In genomic region chr7:36678031-36678430, GRCm38 (mm10) we compare ENCODE assay signal across 23 mouse cellular contexts. TPM values are rescaled to one million over a fixed set of nuclear protein-coding genes. Genes with fewer than 3 reads are reported as not detected.
DNase-seq lines count a peak whose midpoint lies in the region; ATAC-seq and TF ChIP-seq lines count a peak whose summit lies in the region.
"Had no signal": no experiment of that assay in that cellular context is flagged by ENCODE, and none has a peak within 500 bp of the region (broad histone marks: within the 10 kb centered on the region; RNA-seq: fewer than 3 reads in every experiment).

No protein-coding gene starts in this region.

- H3K4me1 ChIP-seq in forebrain, embryonic 11.5 days (replicated peaks; ENCODE audit: control insufficient read depth, insufficient read depth, low read length) = peaks cover 11% of the 10 kb centered on the region
- H3K4me1 ChIP-seq in forebrain, postnatal 0 days (ENCODE audit: insufficient read depth) = peaks cover 11% of the 10 kb centered on the region; the same call in 1 of the 2 replicates
- peaks cover 22% of the 10 kb centered on the region for H3K4me1 ChIP-seq in neural tube, embryonic 12.5 days
- H3K4me1 ChIP-seq in neural tube, embryonic 15.5 days = peaks cover 23% of the 10 kb centered on the region

- no peak for TF ChIP-seq CTCF in forebrain, postnatal 0 days (IDR thresholded peaks at IDR 0.05; ENCODE audit: low read depth)

- no peaks in the 10 kb centered on the region for H3K36me3 ChIP-seq in forebrain, embryonic 11.5 days (ENCODE audit: control insufficient read depth, insufficient read depth, low read length)
- no peaks in the 10 kb centered on the region for H3K36me3 ChIP-seq in forebrain, postnatal 0 days (ENCODE audit: insufficient read depth)
- H3K36me3 ChIP-seq in neural tube, embryonic 12.5 days = no peaks in the 10 kb centered on the region
- no peaks in the 10 kb centered on the region for H3K36me3 ChIP-seq in neural tube, embryonic 15.5 days
- H3K36me3 ChIP-seq: embryonic facial prominence, embryonic 15.5 days; hindbrain, embryonic 12.5 days; hindbrain, embryonic 15.5 days had no signal

- H3K4me2 ChIP-seq in forebrain, embryonic 11.5 days (ENCODE audit: low read depth, low read length, severe bottlenecking) = peak overlapping the region; percentile 48; the same call in 1 of the 2 replicates
- no peak overlapping the region for H3K4me2 ChIP-seq in forebrain, postnatal 0 days (ENCODE audit: low read depth)
- H3K4me2 ChIP-seq in neural tube, embryonic 12.5 days (replicated peaks) = peak overlapping the region; percentile 65; the same call in 1 of the 2 replicates
- no peak overlapping the region for H3K4me2 ChIP-seq in neural tube, embryonic 15.5 days
- H3K4me2 ChIP-seq: embryonic facial prominence, embryonic 15.5 days; heart, embryonic 11.5 days had no signal

- H3K4me3 ChIP-seq in forebrain, embryonic 11.5 days (ENCODE audit: low read depth, low read length) = no peak overlapping the region
- H3K4me3 ChIP-seq in forebrain, postnatal 0 days (ENCODE audit: low read depth, low read length) = no peak overlapping the region
- H3K4me3 ChIP-seq in neural tube, embryonic 12.5 days = no peak overlapping the region
- no peak overlapping the region for H3K4me3 ChIP-seq in neural tube, embryonic 15.5 days (replicated peaks)
- H3K4me3 ChIP-seq: embryonic facial prominence, embryonic 15.5 days; forebrain, embryonic 13.5 days; hindbrain, embryonic 12.5 days; hindbrain, embryonic 15.5 days had no signal

- no peak overlapping the region for H3K27ac ChIP-seq in forebrain, embryonic 11.5 days (ENCODE audit: low read depth, low read length)
- no peak overlapping the region for H3K27ac ChIP-seq in forebrain, postnatal 0 days (ENCODE audit: low read depth, low read length)
- no peak overlapping the region for H3K27ac ChIP-seq in neural tube, embryonic 12.5 days
- H3K27ac ChIP-seq in neural tube, embryonic 15.5 days (replicated peaks) = no peak overlapping the region
- H3K27ac ChIP-seq: embryonic facial prominence, embryonic 15.5 days; forebrain, embryonic 13.5 days; hindbrain, embryonic 12.5 days; hindbrain, embryonic 15.5 days had no signal

- no peaks in the 10 kb centered on the region for H3K9me3 ChIP-seq in forebrain, embryonic 11.5 days (ENCODE audit: control insufficient read depth, low read length)
- no peaks in the 10 kb centered on the region for H3K9me3 ChIP-seq in forebrain, postnatal 0 days (ENCODE audit: low read length)
- H3K9me3 ChIP-seq in neural tube, embryonic 12.5 days = no peaks in the 10 kb centered on the region
- no peaks in the 10 kb centered on the region for H3K9me3 ChIP-seq in neural tube, embryonic 15.5 days (replicated peaks)
- H3K9me3 ChIP-seq: embryonic facial prominence, embryonic 15.5 days; forebrain, embryonic 13.5 days; hindbrain, embryonic 12.5 days; hindbrain, embryonic 15.5 days had no signal

- no peak for ATAC-seq in forebrain, embryonic 11.5 days (replicated peaks; ENCODE audit: low FRiP score)
- no peak for ATAC-seq in forebrain, postnatal 0 days
- ATAC-seq in neural tube, embryonic 12.5 days (ENCODE audit: low FRiP score, low read depth) = no peak
- no peak for ATAC-seq in neural tube, embryonic 15.5 days (ENCODE audit: low FRiP score)
- ATAC-seq: CD4-positive, CD25-positive, alpha-beta regulatory T cell, adult 4 months; forebrain, embryonic 13.5 days; intestine, postnatal 0 days had no signal

- WGBS in forebrain, embryonic 11.5 days = 12% methylated on average over 8 of the region's 8 CpGs
- 23% methylated on average over 8 of the region's 8 CpGs for WGBS in forebrain, postnatal 0 days
- WGBS in neural tube, embryonic 12.5 days = 19% methylated on average over 8 of the region's 8 CpGs
- WGBS in neural tube, embryonic 15.5 days = 24% methylated on average over 8 of the region's 8 CpGs

- no peak overlapping the region for H3K9ac ChIP-seq in forebrain, embryonic 11.5 days (ENCODE audit: low read length)
- H3K9ac ChIP-seq in forebrain, postnatal 0 days = no peak overlapping the region
- no peak overlapping the region for H3K9ac ChIP-seq in neural tube, embryonic 12.5 days
- no peak overlapping the region for H3K9ac ChIP-seq in neural tube, embryonic 15.5 days (replicated peaks)
- H3K9ac ChIP-seq: embryonic facial prominence, embryonic 15.5 days; forebrain, embryonic 13.5 days; hindbrain, embryonic 12.5 days; hindbrain, embryonic 15.5 days had no signal

- no peak for DNase-seq in forebrain, embryonic 11.5 days (ENCODE audit: low spot score)
- DNase-seq in forebrain, postnatal 0 days = no peak
- DNase-seq in ES-CJ7 (ENCODE audit: low read depth, low spot score) (peak; percentile 70), ZHBTc4 (ENCODE audit: low read depth, low spot score) (peak; percentile 62)
- no peak for DNase-seq in gastrocnemius, postnatal 10 days
- no peak for DNase-seq in frontal cortex, postnatal 25 days (ENCODE audit: low spot score in 2 of 2)
- DNase-seq: adrenal gland, adult 2 months; adrenal gland, postnatal 14 days; cerebellum, adult 11 months; cerebellum, adult 2 months; cerebellum, adult 9-11 months; cerebellum, postnatal 25 days; gastrocnemius, postnatal 14 days; heart, adult 11 months had no signal

- H3K27me3 ChIP-seq in forebrain, embryonic 11.5 days (ENCODE audit: control insufficient read depth, insufficient read depth, low read length) = peaks cover 8% of the 10 kb centered on the region; the same call in 1 of the 2 replicates
- H3K27me3 ChIP-seq in forebrain, postnatal 0 days (ENCODE audit: insufficient read depth, low read length) = peaks cover 11% of the 10 kb centered on the region
- H3K27me3 ChIP-seq in neural tube, embryonic 12.5 days (replicated peaks) = peaks cover 6% of the 10 kb centered on the region; the same call in 1 of the 2 replicates
- H3K27me3 ChIP-seq in neural tube, embryonic 15.5 days (replicated peaks) = no peaks in the 10 kb centered on the region

RNA-seq across cellular contexts. Expression of gene Tshz3, which starts 19.9 kb away (rescaled TPM):
- polyA plus RNA-seq in forebrain, embryonic 11.5 days (2014; fragmentation: Nextera tagmentation; extraction: Ambion mirVana) = 9.3 and 10.0 TPM in 2 replicates
- total RNA-seq in forebrain, postnatal 0 days (2014; rRNA removed) = 32.2 and 37.8 TPM in 2 replicates
- 15.6 and 18.0 TPM in 2 replicates for polyA plus RNA-seq in forebrain, postnatal 0 days (2015; fragmentation: Nextera tagmentation; extraction: Ambion mirVana)
- polyA plus RNA-seq in neural tube, embryonic 12.5 days (2016; fragmentation: Nextera tagmentation; extraction: Ambion mirVana) = 26.2 and 29.8 TPM in 2 replicates
- polyA plus RNA-seq in neural tube, embryonic 15.5 days (2015; fragmentation: Nextera tagmentation; extraction: Ambion mirVana) = 56.8 and 62.7 TPM in 2 replicates
- total RNA-seq in gastrocnemius, postnatal 10 days (2021) = 10 to 100 TPM in 1 of 2 experiments, 1 to 10 TPM in 1; 7.8 to 11.0 TPM
- polyA plus RNA-seq: CD4-positive, CD25-positive, alpha-beta regulatory T cell, adult 4 months had no signal

Comparison
In these comparisons a context has a peak if more than half of its experiments do, and no peak if none do; other contexts are left out.
1. H3K4me2 ChIP-seq: peak in forebrain, embryonic 11.5 days (single experiment) and neural tube, embryonic 12.5 days (single experiment); none in forebrain, postnatal 0 days (single experiment) and neural tube, embryonic 15.5 days (single experiment).
2. DNase-seq: peak in ES-CJ7 (single experiment) and ZHBTc4 (single experiment); none in forebrain, embryonic 11.5 days (single experiment), forebrain, postnatal 0 days (single experiment), gastrocnemius, postnatal 10 days (single experiment) and frontal cortex, postnatal 25 days (0 of 2).